Mouse (Mus musculus): ENCODE data around the gene Stx1a. TPM values are rescaled to one million over a fixed set of nuclear protein-coding genes. Genes with fewer than 3 reads are reported as not detected.

Gene Stx1a
- polyA plus RNA-seq, 1 experiment from 2014 or later = 195 TPM

DNA sequence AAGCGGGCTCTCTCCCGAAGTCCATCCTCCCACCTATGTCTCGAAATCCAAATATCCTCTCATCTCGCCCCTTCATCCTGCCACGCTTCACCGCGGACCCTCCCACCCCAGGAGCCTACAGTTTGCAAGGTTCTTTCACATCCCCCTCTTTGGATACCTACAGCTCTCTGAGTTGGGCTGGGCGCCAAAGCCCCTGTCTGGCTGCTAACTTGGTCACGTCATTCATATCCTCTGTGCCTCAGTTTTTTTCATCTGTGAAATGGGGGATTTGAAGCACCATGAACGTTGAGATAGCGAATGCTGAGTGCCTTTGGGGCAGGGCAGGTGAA is 55.2 kb downstream of the Stx1a start:
- Histone ChIP-seq H3K4me3 (ENCODE audit: low read depth, low read length) (peak overlapping the region; percentile 97), H3K4me2 (ENCODE audit: low read length) (peak overlapping the region; percentile 68), H3K27me3 (ENCODE audit: control insufficient read depth, insufficient read depth, low read depth, low read length) (no peaks in the 10 kb centered on the region), H3K4me1 (ENCODE audit: control insufficient read depth, insufficient read depth, low read length) (peaks cover 6% of the 10 kb centered on the region), H3K9ac (ENCODE audit: low read depth, low read length) (peak overlapping the region; percentile 100), H3K36me3 (ENCODE audit: control insufficient read depth, insufficient read depth, low read length) (no peaks in the 10 kb centered on the region; the same call in 1 of the 2 replicates), H3K27ac (ENCODE audit: low read length) (peak overlapping the region; percentile 95), H3K9me3 (replicated peaks; ENCODE audit: control insufficient read depth, low read length, poor library complexity, severe bottlenecking) (no peaks in the 10 kb centered on the region)
- WGBS = under 1% methylated on average over 11 of the region's 11 CpGs
- ATAC-seq = peak; percentile 61; the same call in 1 of the 2 replicates

DNA sequence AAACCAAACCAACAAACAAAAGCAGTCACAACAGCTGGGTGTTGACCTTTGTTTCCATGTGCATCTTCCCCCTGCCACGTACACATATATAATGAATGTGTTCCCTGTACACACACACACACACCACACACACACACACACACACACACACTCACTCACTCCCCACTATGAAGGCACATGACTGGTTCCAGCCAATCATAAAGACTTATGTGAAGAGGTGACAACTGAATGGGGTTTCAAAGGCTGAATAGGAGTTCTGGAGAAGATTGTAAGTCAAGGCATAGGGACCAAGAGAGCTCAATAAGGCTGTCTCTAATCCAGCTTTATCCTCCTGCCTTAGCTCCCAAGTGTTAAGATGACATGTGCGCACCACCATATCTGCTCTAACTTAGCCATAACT is 56.3 kb downstream of the Stx1a start:
- Histone ChIP-seq H3K9ac (ENCODE audit: low read depth, low read length) (no peak overlapping the region), H3K4me2 (ENCODE audit: low read length) (no peak overlapping the region), H3K9me3 (replicated peaks; ENCODE audit: control insufficient read depth, low read length, poor library complexity, severe bottlenecking) (no peaks in the 10 kb centered on the region), H3K4me1 (ENCODE audit: control insufficient read depth, insufficient read depth, low read length) (peaks cover 6% of the 10 kb centered on the region), H3K27ac (ENCODE audit: low read length) (no peak overlapping the region), H3K36me3 (ENCODE audit: control insufficient read depth, insufficient read depth, low read length) (no peaks in the 10 kb centered on the region), H3K4me3 (ENCODE audit: low read depth, low read length) (no peak overlapping the region), H3K27me3 (ENCODE audit: control insufficient read depth, insufficient read depth, low read depth, low read length) (no peaks in the 10 kb centered on the region)
- ATAC-seq = no peak
- WGBS = 95% methylated on average over 2 of the region's 2 CpGs

DNA sequence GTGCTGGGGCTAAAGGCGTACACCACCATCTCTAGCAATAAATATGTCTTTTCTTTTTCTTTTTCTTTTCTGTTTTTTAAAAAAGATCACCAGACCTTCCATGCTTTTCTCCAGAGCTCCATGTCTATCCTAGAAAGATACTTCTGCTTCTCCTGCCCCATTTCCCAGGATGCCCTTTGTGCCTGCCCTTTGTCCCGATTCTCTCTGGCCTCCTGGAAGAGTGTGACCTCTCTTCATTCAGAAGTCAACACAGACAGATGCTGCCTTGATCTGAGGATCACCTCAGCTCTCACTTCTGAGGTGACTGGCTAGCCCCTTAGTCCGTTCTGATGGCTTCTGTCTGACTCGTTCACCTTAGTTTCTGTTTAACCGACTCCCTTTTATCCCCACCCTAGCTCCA is 57.3 kb downstream of the Stx1a start:
- no peak overlapping the region for H3K4me3 ChIP-seq (ENCODE audit: low read depth, low read length)
- WGBS = 88% methylated on average over 5 of the region's 5 CpGs
- no peaks in the 10 kb centered on the region for H3K27me3 ChIP-seq (ENCODE audit: control insufficient read depth, insufficient read depth, low read depth, low read length)
- no peak for ATAC-seq
- H3K4me2 ChIP-seq (ENCODE audit: low read length) = no peak overlapping the region
- no peak overlapping the region for H3K27ac ChIP-seq (ENCODE audit: low read length)
- no peaks in the 10 kb centered on the region for H3K36me3 ChIP-seq (ENCODE audit: control insufficient read depth, insufficient read depth, low read length)
- H3K9ac ChIP-seq (ENCODE audit: low read depth, low read length) = no peak overlapping the region
- H3K9me3 ChIP-seq (replicated peaks; ENCODE audit: control insufficient read depth, low read length, poor library complexity, severe bottlenecking) = no peaks in the 10 kb centered on the region
- H3K4me1 ChIP-seq (ENCODE audit: control insufficient read depth, insufficient read depth, low read length) = peaks cover 6% of the 10 kb centered on the region

DNA sequence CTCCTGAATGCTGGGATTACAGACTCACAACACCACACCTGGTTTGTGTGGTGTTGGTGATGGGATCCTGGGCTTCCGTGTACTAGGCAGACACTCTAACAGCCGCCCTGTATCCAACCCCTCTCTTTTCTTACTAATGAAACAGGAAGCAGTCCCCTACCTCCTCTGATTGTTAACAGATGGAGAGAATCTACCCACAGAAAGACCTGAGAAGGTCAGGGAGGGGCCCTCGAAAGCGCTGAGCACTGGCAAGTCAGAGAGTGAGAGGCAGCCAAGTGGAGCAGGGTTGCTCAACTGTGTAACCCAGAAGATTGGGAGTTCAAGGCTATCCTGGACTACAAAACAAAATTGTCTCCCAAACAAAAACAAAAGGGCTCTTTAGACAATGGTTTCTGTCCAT is 63.6 kb downstream of the Stx1a start:
- 78% methylated on average over 4 of the region's 4 CpGs for WGBS
- no peak for ATAC-seq

DNA sequence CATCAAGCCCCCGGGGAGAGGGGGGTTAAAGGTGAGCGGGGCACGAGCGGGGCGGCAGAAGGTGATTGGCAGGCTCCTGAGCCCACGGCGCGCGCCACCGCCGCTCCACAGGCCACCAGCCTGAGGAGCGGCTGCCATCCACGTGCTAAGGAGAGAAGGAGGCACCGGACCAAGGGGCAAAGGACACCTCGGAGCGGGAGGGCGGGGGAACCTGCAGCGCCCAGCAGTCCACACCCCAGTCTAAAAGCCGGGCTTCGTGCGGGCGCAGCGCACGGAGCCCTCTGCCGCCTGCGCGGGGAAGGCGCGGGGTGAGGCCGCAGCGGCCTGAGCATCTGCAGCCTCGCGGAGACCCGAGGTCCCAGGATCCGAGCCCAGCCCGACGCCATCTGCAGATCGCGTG is 66.4 kb downstream of the Stx1a start, which contains the start of gene Mlxipl:
TSS of gene Mlxipl (plus strand) at position 238 of the 400 bp plus-strand sequence.
- H3K9ac ChIP-seq (ENCODE audit: low read depth, low read length) = 0 out of 2 replicates have a peak within 1 kb of the TSS, but pooled peaks have one; percentile 12
- WGBS = 3% methylated on average over 38 of the region's 39 CpGs
- no peak within 1 kb of the TSS for H3K4me2 ChIP-seq (ENCODE audit: low read length)
- peaks cover 30% of the 10 kb centered on the region for H3K27me3 ChIP-seq (ENCODE audit: control insufficient read depth, insufficient read depth, low read depth, low read length)
- H3K4me3 ChIP-seq (ENCODE audit: low read depth, low read length) = no peak within 1 kb of the TSS
- H3K9me3 ChIP-seq (replicated peaks; ENCODE audit: control insufficient read depth, low read length, poor library complexity, severe bottlenecking) = no peaks in the 10 kb centered on the region
- H3K27ac ChIP-seq (ENCODE audit: low read length) = no peak within 1 kb of the TSS
- no peaks in the 10 kb centered on the region for H3K4me1 ChIP-seq (ENCODE audit: control insufficient read depth, insufficient read depth, low read length)
- H3K36me3 ChIP-seq (ENCODE audit: control insufficient read depth, insufficient read depth, low read length) = no peaks in the 10 kb centered on the region
- no peak for ATAC-seq

More for the DNA sequence above, 63.6 kb downstream of the Stx1a start:
- Histone ChIP-seq H3K27me3 (ENCODE audit: control insufficient read depth, insufficient read depth, low read depth, low read length) (peaks cover 27% of the 10 kb centered on the region), H3K36me3 (ENCODE audit: control insufficient read depth, insufficient read depth, low read length) (no peaks in the 10 kb centered on the region), H3K4me2 (ENCODE audit: low read length) (no peak overlapping the region), H3K9me3 (replicated peaks; ENCODE audit: control insufficient read depth, low read length, poor library complexity, severe bottlenecking) (no peaks in the 10 kb centered on the region), H3K4me1 (ENCODE audit: control insufficient read depth, insufficient read depth, low read length) (no peaks in the 10 kb centered on the region), H3K9ac (ENCODE audit: low read depth, low read length) (no peak overlapping the region), H3K4me3 (ENCODE audit: low read depth, low read length) (no peak overlapping the region), H3K27ac (ENCODE audit: low read length) (no peak overlapping the region)

Other genes starting within 250 kb of the Stx1a start
- not detected in 2 replicates for gene Tmem270, start 116.7 kb upstream of the Stx1a start, polyA plus RNA-seq (2015; fragmentation: Nextera tagmentation; extraction: Ambion mirVana)
- not detected in 2 replicates for gene Cldn13, start 108.0 kb upstream of the Stx1a start, polyA plus RNA-seq (2015; fragmentation: Nextera tagmentation; extraction: Ambion mirVana)
- gene Mettl27, start 91.1 kb upstream of the Stx1a start, polyA plus RNA-seq (2015; fragmentation: Nextera tagmentation; extraction: Ambion mirVana) = 6.4 and 6.6 TPM in 2 replicates
- gene Cldn4, start 76.5 kb upstream of the Stx1a start, polyA plus RNA-seq (2015; fragmentation: Nextera tagmentation; extraction: Ambion mirVana) = not detected in 2 replicates
- 2.2 and 2.6 TPM in 2 replicates for gene Cldn3, start 37.3 kb upstream of the Stx1a start, polyA plus RNA-seq (2015; fragmentation: Nextera tagmentation; extraction: Ambion mirVana)
- gene Abhd11, start 14.3 kb upstream of the Stx1a start, polyA plus RNA-seq (2015; fragmentation: Nextera tagmentation; extraction: Ambion mirVana) = 76.5 and 81.5 TPM in 2 replicates
- gene Dnajc30, start 40.7 kb downstream of the Stx1a start, polyA plus RNA-seq (2015; fragmentation: Nextera tagmentation; extraction: Ambion mirVana) = 48.8 and 49.6 TPM in 2 replicates
- gene Bud23, start 41.5 kb downstream of the Stx1a start, polyA plus RNA-seq (2015; fragmentation: Nextera tagmentation; extraction: Ambion mirVana) = 74.4 and 76.9 TPM in 2 replicates
- 32.4 and 33.6 TPM in 2 replicates for gene Vps37d, start 54.8 kb downstream of the Stx1a start, polyA plus RNA-seq (2015; fragmentation: Nextera tagmentation; extraction: Ambion mirVana)
- 0.87 and 1.0 TPM in 2 replicates for gene Mlxipl, start 66.4 kb downstream of the Stx1a start, polyA plus RNA-seq (2015; fragmentation: Nextera tagmentation; extraction: Ambion mirVana)
- 12.9 and 14.5 TPM in 2 replicates for gene Tbl2, start 126.2 kb downstream of the Stx1a start, polyA plus RNA-seq (2015; fragmentation: Nextera tagmentation; extraction: Ambion mirVana)
- 40.4 TPM in 2 replicates for gene Bcl7b, start 144.8 kb downstream of the Stx1a start, polyA plus RNA-seq (2015; fragmentation: Nextera tagmentation; extraction: Ambion mirVana)
- 19.5 and 26.8 TPM in 2 replicates for gene Baz1b, start 163.8 kb downstream of the Stx1a start, polyA plus RNA-seq (2015; fragmentation: Nextera tagmentation; extraction: Ambion mirVana)
- gene Fzd9, start 227.7 kb downstream of the Stx1a start, polyA plus RNA-seq (2015; fragmentation: Nextera tagmentation; extraction: Ambion mirVana) = 13.5 and 13.7 TPM in 2 replicates